Mouse (Mus musculus) liver, embryonic 16.5 days (tissue): ENCODE results near the gene Gm17324. TPM values are rescaled to one million over a fixed set of nuclear protein-coding genes. Genes with fewer than 3 reads are reported as not detected.
"Not testable (repeated sequence)": the region's sequence is repeated elsewhere in the genome, so short reads cannot be mapped to it uniquely, and the experiment has no call there.

Source experiments
- ATAC-seq: fragments of 200-750 bp; cut with Nextera tagmentation; 2 replicates; pipeline ENCODE4 v1.8.0; 2017; ENCODE audit warnings: low read depth, mild to moderate bottlenecking, moderate number of reproducible peaks, moderate library complexity
- H3K27ac ChIP-seq: fragments of 300-500 bp; sonication (generic); 2 replicates; pipeline ENCODE4 v1.5.1; 2014; ENCODE audit warnings: mild to moderate bottlenecking, low read length
- H3K27me3 ChIP-seq: fragments of 300-500 bp; sonication (generic); 2 replicates; pipeline ENCODE4 v1.6.1; 2014; ENCODE audit warnings: low read depth, low read length, mixed read lengths; ENCODE audit not compliant: control insufficient read depth, insufficient read depth
- H3K36me3 ChIP-seq: fragments of 300-500 bp; sonication (generic); 2 replicates; pipeline ENCODE4 v1.6.1; 2014; ENCODE audit warnings: mild to moderate bottlenecking; ENCODE audit not compliant: control insufficient read depth, insufficient read depth
- H3K4me1 ChIP-seq: fragments of 300-500 bp; sonication (generic); 2 replicates; pipeline ENCODE4 v1.6.1; 2014; ENCODE audit warnings: low read depth, low read length, mixed read lengths; ENCODE audit not compliant: control insufficient read depth
- H3K4me2 ChIP-seq: fragments of 300-500 bp; sonication (generic); 2 replicates; pipeline ENCODE4 v1.6.1; 2014; ENCODE audit warnings: low read depth, low read length, mixed read lengths
- H3K4me3 ChIP-seq: fragments of 300-500 bp; sonication (generic); 2 replicates; pipeline ENCODE4 v1.5.1; 2014; ENCODE audit warnings: low read depth, mild to moderate bottlenecking, low read length
- H3K9ac ChIP-seq: fragments of 300-500 bp; sonication (generic); 2 replicates; pipeline ENCODE4 v1.6.1; 2014; ENCODE audit warnings: low read depth, low read length
- H3K9me3 ChIP-seq: fragments of 300-500 bp; sonication (generic); replicated peaks from 2 replicates; pipeline ENCODE4 v1.6.1; 2016; ENCODE audit warnings: low read length; ENCODE audit not compliant: control insufficient read depth
- WGBS: fragments of 180-500 bp; shearing (Covaris S2); extraction: QIAGEN DNeasy Blood & Tissue Kit; methylation state at CpG from one replicate; pipeline ENCODE4 v1.1.7; 2014; ENCODE audit not compliant: insufficient replicate concordance; 5-methylcytosine and 5-hydroxymethylcytosine counted together
- polyA plus RNA-seq: library from polyadenylated mRNA; unstranded; fragments of >200 nt; fragmentation: Nextera tagmentation; extraction: Ambion mirVana; gene quantifications from 2 replicates; pipeline ENCODE4 v1.2.1, GENCODE M21; 2015

Gm17324 gene
- polyA plus RNA-seq, result 0.24 and 0.42 TPM in 2 replicates

- WGBS, result under 1% methylated on average over 90 of the region's 96 CpGs
- ATAC-seq, result peak; percentile 95
- H3K27ac ChIP-seq, result peak within 1 kb of the TSS; percentile 92
- H3K4me3 ChIP-seq, result peak within 1 kb of the TSS; percentile 96
- peak within 1 kb of the TSS; percentile 88 for H3K4me2 ChIP-seq
- peaks cover 19% of the 10 kb centered on the region for H3K27me3 ChIP-seq
- H3K36me3 ChIP-seq, result peaks cover 16% of the 10 kb centered on the region
- H3K9me3 ChIP-seq, result no peaks in the 10 kb centered on the region
- H3K4me1 ChIP-seq, result peaks cover 17% of the 10 kb centered on the region
- peak within 1 kb of the TSS; percentile 95 for H3K9ac ChIP-seq
These were observed at the start of gene Gm17324, which contains the start of gene Mto1 for GRCm38 (mm10) chr9:78447973-78448873. Gm17324 (minus strand) TSS chr9:78448786. Mto1 (plus strand) TSS chr9:78448208.

DNA sequence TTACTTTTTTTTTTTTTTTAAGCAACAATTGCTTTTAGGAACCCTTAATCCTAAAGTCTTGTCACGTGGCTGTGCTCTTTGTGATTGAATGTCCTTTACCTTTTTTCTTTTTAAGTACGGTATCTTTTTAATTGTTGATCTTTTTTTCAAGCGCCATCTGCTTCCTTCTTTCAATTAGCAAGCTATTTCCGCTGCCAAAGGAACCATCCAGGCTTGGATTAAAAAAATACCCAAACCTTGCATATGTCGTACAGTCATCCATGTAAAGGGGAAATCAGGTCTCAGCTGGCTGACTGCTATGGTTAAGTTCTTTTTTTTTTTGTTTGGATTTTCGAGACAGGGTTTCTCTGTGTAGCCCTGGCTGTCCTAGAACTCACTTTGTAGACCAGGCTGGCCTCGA lies 44.6 kb upstream of the Gm17324 start:
- Histone ChIP-seq H3K4me1 (peaks cover 3% of the 10 kb centered on the region), H3K36me3 (no peaks in the 10 kb centered on the region), H3K9me3 (no peaks in the 10 kb centered on the region), H3K27ac (no peak overlapping the region), H3K9ac (no peak overlapping the region), H3K4me2 (no peak overlapping the region), H3K27me3 (no peaks in the 10 kb centered on the region; the same call in 1 of the 2 replicates), H3K4me3 (no peak overlapping the region)
- WGBS, result 65% methylated on average over 7 of the region's 7 CpGs
- no peak for ATAC-seq

- no peak for ATAC-seq
- Histone ChIP-seq H3K9me3 (no peaks in the 10 kb centered on the region), H3K36me3 (no peaks in the 10 kb centered on the region), H3K27me3 (no peaks in the 10 kb centered on the region; the same call in 1 of the 2 replicates), H3K4me2 (no peak overlapping the region), H3K4me3 (no peak overlapping the region), H3K9ac (no peak overlapping the region), H3K4me1 (peaks cover 3% of the 10 kb centered on the region), H3K27ac (no peak overlapping the region)
- 76% methylated on average over 3 of the region's 3 CpGs for WGBS
These were observed 43.7 kb upstream of the Gm17324 start for GRCm38 (mm10) chr9:78492254-78492653.

- Histone ChIP-seq H3K27ac (no peak overlapping the region), H3K4me2 (no peak overlapping the region), H3K27me3 (no peaks in the 10 kb centered on the region; the same call in 1 of the 2 replicates), H3K36me3 (no peaks in the 10 kb centered on the region), H3K9me3 (no peaks in the 10 kb centered on the region), H3K4me3 (no peak overlapping the region), H3K9ac (no peak overlapping the region), H3K4me1 (peaks cover 3% of the 10 kb centered on the region)
- WGBS, result 61% methylated on average over 3 of the region's 3 CpGs
- ATAC-seq, result no peak
These were observed 42.6 kb upstream of the Gm17324 start for GRCm38 (mm10) chr9:78491169-78491568.

GRCm38 (mm10) chr9:78488890-78489420 lies 40.4 kb upstream of the Gm17324 start, which contains the start of gene Eef1a1:
Eef1a1 (minus strand) TSS chr9:78489151.
- H3K36me3 ChIP-seq, result no peaks in the 10 kb centered on the region
- peak within 1 kb of the TSS; percentile 52 for H3K4me3 ChIP-seq
- peak; percentile 53; the same call in 1 of the 2 replicates for ATAC-seq
- H3K9me3 ChIP-seq, result no peaks in the 10 kb centered on the region
- peak within 1 kb of the TSS; percentile 59 for H3K4me2 ChIP-seq
- WGBS, result 4% methylated on average over 16 of the region's 20 CpGs
- H3K27ac ChIP-seq, result peak within 1 kb of the TSS; percentile 41
- H3K27me3 ChIP-seq, result no peaks in the 10 kb centered on the region; the same call in 1 of the 2 replicates
- H3K4me1 ChIP-seq, result peaks cover 3% of the 10 kb centered on the region
- peak within 1 kb of the TSS; percentile 43; the same call in 1 of the 2 replicates for H3K9ac ChIP-seq

DNA sequence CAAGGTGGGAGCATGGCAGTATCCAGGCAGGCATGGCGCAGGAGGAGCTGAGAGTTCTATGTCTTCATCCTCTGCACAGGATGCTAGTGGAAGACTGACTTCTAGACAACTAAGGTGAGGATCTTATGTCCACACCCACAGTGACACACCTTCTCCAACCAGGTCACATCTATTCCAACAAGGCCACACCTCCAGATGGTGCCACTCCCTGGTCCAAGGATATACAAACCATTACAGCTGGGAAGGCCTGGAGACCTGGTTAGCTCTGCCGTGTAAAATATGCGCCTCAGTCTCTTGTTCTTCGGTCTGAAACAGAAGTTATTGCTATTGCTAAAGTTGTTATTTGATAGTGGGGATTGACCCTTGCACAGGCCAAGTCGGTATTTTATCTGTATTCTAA lies 39.4 kb upstream of the Gm17324 start:
- H3K36me3 ChIP-seq, ATAC-seq, H3K4me1 ChIP-seq, H3K4me3 ChIP-seq, H3K9ac ChIP-seq, H3K9me3 ChIP-seq, H3K27ac ChIP-seq, H3K27me3 ChIP-seq, H3K4me2 ChIP-seq: not testable (repeated sequence)
- WGBS, result 75% methylated on average over 5 of the region's 5 CpGs

DNA sequence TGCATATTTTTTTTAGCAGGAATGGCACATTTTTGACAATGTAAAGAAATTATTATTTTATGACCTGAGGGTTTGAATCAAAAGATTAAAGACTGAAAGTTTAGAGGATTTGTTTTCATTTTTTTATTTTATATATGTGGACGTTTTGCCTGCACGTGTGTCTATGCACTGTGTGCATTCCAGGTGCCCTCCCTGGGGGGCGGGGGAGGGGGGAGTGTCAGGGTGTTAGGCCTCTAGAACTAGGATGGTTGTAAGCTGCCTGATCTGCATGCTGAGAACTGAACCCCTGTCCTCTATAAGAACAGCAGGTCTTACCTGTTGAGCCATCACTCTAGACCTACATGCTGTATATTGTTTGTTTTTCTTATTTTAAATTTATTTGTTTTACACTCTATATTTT lies 36.1 kb upstream of the Gm17324 start:
- H3K4me3 ChIP-seq, result no peak overlapping the region
- H3K4me2 ChIP-seq, result no peak overlapping the region
- no peaks in the 10 kb centered on the region; the same call in 1 of the 2 replicates for H3K27me3 ChIP-seq
- ATAC-seq, result no peak
- H3K27ac ChIP-seq, result no peak overlapping the region
- no peaks in the 10 kb centered on the region for H3K9me3 ChIP-seq
- H3K9ac ChIP-seq, result no peak overlapping the region
- peaks cover 14% of the 10 kb centered on the region for H3K4me1 ChIP-seq
- H3K36me3 ChIP-seq, result peaks cover under 1% of the 10 kb centered on the region; the same call in 1 of the 2 replicates
- WGBS, result 67% methylated on average over 3 of the region's 3 CpGs

DNA sequence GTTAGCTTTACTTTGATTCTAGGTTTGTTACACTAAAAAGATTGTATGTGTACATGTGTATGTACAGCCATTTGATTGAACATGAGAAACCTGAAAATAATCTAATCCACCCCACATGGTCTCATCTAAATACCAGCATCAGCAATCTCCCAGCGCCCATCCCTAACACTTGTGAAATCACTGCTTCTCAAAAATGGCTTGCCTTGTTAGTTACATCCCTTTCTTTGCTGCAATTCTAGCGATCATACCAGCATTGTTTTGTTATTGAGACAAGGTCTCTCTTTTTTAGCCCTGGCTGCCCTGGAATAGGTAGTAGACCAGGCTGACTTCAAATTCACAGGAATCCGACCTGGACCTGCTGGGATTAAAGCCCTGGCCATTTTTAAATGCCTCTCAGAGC lies 33.8 kb upstream of the Gm17324 start:
- Histone ChIP-seq H3K27ac (peak overlapping the region; percentile 90), H3K27me3 (no peaks in the 10 kb centered on the region), H3K9ac (peak overlapping the region; percentile 97), H3K4me1 (peaks cover 12% of the 10 kb centered on the region), H3K4me2 (peak overlapping the region; percentile 94), H3K4me3 (peak overlapping the region; percentile 95), H3K9me3 (no peaks in the 10 kb centered on the region), H3K36me3 (peaks cover 17% of the 10 kb centered on the region)
- 33% methylated on average over 3 of the region's 3 CpGs for WGBS
- no peak for ATAC-seq
